Mouse (Mus musculus) ES-CJ7 (cell line): ENCODE measurements around the gene Memo1.

ENCODE experiments used
- DNase-seq: peaks from one replicate; pipeline ENCODE4 v3.0.0; 2011; ENCODE audit warnings: low read depth, low spot score

The Memo1 gene

DNA sequence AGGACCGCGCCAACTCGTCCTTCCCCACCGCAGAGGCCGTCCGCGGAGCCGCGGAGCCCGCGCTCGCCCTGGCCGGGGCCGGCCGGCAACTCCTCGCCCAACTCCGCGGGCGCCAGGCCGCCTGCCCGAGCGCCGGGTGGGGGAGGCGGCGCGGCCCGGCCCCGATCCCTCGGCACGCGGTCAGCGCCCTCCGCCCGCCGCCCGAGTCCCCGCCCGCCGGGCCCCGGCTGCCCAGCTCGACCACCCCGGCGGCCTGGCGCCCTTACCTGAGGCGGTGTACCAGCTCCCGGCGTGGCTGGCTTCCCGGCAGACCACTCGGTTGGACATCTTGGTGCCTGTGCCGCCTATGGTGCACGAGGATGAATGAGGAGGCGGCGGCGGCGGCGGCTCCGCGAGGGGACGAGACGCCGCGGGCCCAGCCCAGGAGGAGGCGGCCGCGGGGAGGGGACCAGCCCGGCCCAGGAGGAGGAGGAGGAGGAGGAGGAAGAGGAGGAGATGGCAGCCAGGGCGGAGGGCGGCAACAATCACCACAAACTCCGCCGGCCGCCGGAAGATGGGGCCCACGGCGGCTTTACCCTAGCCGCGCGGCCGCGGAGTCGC is 795 bp downstream of the Memo1 start:
- DNase-seq, result peak; percentile 44

GRCm38 (mm10) chr17:74293687-74294425 is 1.5 kb downstream of the Memo1 start:
- no peak for DNase-seq

DNA sequence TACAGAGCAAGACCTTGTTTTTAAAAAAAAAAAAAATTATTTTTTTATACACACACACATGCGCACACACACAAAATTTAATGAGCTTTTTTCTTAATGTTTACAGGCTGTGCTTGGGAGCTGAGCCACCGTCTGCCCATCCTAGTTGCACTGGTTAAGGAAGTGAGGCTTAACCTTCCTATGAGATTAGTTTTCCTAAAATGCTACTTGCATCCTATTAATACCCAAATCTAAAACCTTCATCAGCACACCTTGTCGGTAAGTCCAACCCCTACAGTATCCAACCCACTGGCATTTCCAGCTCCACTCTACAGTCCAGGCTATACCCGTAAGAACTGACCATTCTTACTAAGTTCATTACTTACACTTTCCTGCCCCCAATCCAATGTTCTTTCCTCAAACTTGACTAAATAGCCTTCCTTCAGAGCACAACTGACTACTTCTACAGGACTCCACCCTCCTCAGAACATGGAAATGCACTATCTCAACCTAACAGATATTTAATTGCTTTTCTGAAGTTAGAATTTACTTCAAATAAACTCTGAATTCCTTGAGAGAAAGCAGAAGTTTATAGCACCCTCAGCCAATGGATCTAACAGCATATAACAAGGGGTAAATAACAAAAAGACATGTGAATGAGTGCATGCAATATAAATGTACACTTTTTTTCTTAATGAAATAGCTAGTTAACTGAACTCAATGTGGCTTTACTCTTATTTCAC is 3.5 kb downstream of the Memo1 start:
- DNase-seq, result no peak

DNA sequence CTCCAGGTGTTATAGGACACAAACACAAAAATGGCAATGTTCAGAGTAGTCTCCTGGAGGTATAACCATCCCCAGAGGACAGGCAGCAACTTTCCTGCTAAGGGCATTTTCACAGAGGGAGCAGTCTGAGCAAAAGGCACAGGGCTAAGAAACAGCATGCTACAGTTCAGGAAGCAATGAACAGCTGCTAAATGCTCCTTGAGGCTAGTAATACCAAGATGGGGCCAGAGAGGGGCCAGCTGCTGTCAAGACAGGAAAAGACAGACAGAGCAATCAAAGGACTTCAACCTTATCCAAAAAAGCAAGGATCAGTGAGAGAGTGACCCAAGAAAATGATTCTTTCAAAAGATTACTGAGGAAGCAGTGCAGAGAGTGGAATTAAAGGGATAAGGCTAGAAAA is 4.5 kb downstream of the Memo1 start:
- no peak for DNase-seq

GRCm38 (mm10) chr17:74290198-74290597 is 5.1 kb downstream of the Memo1 start:
- DNase-seq, result no peak

GRCm38 (mm10) chr17:74288626-74289025 is 6.7 kb downstream of the Memo1 start:
- no peak for DNase-seq

GRCm38 (mm10) chr17:74286140-74286730 is 9.1 kb downstream of the Memo1 start:
- no peak for DNase-seq

DNA sequence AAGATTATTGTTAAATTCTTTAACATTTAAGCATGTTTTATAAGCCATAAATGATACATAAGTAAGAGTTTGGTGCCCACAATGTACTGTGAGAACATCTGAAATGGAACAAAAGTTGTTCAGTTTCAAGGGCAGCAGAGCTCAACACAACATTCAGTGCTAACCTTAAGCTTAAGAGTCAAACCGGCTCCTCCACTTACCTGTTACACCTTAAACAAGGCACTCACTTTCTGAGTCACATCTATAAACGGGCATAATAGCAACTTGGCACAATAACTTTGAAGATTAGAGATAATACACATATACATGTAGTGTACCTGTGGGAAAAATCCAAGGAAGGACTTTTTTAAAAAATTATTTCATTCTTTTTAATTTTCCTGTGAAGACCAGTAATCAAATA is 9.6 kb downstream of the Memo1 start:
- no peak for DNase-seq

- DNase-seq, result no peak
These were observed 10.8 kb downstream of the Memo1 start for GRCm38 (mm10) chr17:74284397-74285115.

DNA sequence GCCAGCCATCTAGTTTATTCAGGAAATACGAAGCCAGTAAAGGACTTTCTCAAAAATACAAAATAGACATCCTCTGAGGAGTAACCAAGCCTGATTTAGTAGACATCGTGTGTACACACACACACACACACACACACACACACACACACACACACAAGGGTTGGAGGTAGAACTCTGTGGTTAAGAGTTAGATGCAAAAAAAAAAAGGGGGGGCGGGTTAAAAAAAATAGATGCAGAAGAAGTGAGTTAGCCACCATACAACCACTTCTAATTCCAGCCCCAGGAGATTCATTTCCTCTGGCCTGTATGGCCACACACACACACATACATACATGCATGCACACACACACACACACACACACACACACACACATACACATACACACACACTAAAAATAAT is 13.3 kb downstream of the Memo1 start:
- no peak for DNase-seq

- no peak for DNase-seq
These were observed 16.1 kb downstream of the Memo1 start for GRCm38 (mm10) chr17:74278966-74279869.

GRCm38 (mm10) chr17:74274471-74274870 is 20.9 kb downstream of the Memo1 start:
- no peak for DNase-seq

- no peak for DNase-seq
These were observed 22.6 kb downstream of the Memo1 start for GRCm38 (mm10) chr17:74272683-74273205.

- no peak for DNase-seq
These were observed 23.6 kb downstream of the Memo1 start for GRCm38 (mm10) chr17:74271541-74272268.

DNA sequence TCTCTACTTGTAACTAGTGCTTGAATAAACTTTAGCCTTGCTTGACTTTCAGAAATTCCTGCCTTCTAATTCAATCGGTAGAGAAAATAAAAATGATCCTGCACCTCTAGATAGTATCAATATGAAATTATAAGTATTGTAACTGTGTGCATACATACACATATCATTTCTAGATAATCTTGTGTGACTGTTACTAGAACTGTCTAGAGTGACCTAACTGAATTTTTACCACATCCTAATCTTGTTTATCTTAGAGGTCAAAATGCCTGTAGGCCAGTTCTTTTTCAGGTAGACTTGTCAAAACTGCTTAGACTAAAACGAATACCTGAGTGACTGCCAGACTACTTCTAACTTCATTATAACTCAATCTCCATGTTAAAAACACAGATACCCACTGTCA is 25.1 kb downstream of the Memo1 start:
- no peak for DNase-seq

- peak; percentile 44 for DNase-seq
These were observed 27.7 kb downstream of the Memo1 start for GRCm38 (mm10) chr17:74267415-74268180.

DNA sequence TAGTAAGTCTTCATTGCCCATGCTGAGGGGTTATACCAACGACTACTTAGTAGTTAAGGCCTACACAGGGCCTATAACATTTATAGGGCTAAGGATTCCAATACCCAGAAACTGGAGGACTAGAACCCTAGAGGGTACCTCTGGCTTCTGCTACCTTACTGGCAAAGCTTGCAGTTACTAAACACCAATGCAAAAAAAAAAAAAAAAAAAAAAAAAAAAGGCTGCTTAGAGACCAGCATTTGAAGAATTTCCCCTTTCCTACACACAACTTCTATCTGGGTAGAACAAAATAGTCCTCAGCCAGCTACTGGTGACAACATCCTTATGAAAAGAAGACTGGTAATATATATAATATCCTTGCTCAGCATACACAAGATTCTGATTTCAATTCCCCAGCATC is 29.7 kb downstream of the Memo1 start:
- DNase-seq, result no peak

GRCm38 (mm10) chr17:74265156-74265505 is 30.2 kb downstream of the Memo1 start:
- no peak for DNase-seq
